Mouse (Mus musculus) spleen, adult 12 weeks (tissue): ENCODE data around the gene Serpina3g.
"Not testable (repeated sequence)": the region's sequence is repeated elsewhere in the genome, so short reads cannot be mapped to it uniquely, and the experiment has no call there.

Experiments used
- DNase-seq: peaks from one replicate; pipeline ENCODE4 v3.0.0; 2022; ENCODE audit warnings: low spot score

The Serpina3g gene

DNA sequence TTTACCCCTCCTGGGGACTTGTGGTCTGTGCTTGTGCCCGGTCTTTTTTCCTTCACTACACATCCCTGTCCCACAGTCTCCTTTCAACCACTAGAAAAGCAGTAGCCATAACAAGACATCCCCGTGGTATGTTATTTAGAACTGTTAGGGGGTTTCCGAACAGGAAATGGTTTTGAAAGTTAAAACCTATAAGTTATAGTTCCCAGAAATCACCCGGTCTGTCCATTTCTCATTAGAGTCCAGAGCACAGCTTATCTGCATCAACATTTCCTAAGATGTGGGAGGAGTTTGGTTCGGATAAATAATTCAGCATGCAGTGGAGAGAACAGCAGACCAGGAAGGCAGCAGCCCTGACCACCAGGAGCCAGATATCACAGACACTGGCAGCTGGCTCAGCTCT is at the start of gene Serpina3g:
TSS of gene Serpina3g (plus strand) at position 331 of the 400 bp plus-strand sequence.
- DNase-seq: no peak

DNA sequence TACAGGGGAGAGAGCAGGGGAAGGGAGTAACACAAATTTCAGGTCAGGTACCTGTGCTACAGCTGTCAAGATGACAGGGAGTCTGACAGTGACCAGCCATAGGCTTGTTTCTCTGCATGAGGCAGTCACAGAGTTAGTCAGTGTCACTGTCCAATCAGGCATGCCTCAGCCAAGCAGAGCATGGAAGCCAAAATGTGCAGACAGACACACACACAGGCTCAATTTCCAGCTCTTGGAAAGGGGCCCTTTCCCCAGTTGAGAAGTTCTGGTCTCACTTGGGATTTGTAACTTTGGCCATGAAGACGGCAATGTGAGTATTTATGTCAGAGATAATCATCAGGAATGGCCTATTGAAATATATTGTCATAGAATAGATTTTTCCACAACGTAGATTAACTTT is 46.8 kb upstream of the Serpina3g start:
- no peak for DNase-seq

DNA sequence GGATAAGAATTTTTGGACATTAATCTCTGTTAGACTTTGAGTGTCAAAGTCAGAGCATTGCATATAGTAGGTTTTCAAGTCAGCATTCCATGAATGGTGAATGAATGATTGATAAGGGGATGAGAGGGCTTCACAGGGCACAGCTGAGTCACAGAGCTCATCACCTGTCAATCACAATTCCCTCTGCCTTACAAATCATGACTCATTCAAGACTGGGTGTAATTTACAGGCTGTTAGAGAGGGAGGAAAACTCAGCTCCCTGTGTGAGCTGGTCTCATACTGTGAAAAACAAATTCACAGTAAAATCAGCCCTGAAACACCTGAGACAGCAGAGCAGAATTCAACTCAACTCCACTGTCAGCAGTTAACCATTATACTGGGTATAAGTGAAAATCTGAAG is 45.2 kb upstream of the Serpina3g start:
- DNase-seq: no peak

DNA sequence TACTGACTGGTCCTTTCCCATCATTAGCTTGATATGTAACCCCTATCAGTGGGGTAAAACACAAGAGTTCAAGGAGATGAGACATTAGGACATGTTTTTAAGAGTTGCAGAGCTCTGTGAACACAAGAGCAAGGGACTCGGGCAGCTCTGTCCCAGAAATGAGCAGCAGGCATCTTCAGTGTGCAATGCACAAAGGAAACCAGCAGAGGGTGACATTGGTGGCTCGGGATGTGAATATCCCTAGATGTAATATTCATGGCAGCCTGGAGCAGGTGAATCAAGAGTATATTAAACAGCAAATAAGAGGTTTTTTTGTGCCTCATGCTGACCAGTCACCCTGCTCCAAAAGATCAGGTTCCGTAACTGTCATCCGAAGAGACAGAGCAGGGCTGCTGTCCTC is 26.9 kb upstream of the Serpina3g start:
- DNase-seq: no peak

DNA sequence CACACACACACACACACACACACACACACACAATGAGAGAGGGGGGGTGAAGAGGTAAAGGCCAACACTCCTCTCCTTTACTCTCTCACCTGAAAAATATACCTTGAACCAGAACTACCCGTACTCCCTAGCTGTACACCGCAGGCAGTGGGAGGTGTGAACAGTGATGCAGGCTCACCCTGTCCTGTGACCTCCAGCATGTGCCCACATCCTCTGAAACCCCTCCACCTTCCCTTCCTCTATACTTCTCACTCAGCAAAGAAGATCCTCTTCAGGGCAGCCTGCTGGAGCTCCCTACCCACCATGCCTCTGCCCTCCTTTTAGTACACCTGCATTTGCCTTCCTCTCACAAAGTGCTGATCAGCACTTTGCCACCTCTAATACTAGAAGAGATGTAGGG is 26.2 kb upstream of the Serpina3g start:
- DNase-seq: no peak

GRCm38 (mm10) chr12:104213689-104214444 is 22.2 kb upstream of the Serpina3g start:
- DNase-seq: no peak

DNA sequence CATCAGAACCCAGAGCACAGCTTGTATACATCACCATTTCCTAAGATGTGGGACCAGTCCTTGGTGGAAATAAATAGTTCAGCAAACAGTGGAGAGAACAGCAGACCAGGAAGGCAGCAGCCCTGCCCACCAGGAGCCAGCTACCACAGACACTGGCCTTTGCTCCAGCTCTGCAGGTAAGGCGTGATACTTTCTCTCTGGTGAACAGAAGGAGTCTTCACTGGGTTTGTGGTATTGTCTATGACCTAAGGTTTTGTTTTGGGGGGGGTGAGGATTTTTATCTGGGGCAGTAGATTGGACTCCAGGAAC is 21.6 kb upstream of the Serpina3g start, which contains the start of gene Serpina3f:
TSS of gene Serpina3f (plus strand) at position 100 of the 309 bp plus-strand sequence.
- DNase-seq: no peak

DNA sequence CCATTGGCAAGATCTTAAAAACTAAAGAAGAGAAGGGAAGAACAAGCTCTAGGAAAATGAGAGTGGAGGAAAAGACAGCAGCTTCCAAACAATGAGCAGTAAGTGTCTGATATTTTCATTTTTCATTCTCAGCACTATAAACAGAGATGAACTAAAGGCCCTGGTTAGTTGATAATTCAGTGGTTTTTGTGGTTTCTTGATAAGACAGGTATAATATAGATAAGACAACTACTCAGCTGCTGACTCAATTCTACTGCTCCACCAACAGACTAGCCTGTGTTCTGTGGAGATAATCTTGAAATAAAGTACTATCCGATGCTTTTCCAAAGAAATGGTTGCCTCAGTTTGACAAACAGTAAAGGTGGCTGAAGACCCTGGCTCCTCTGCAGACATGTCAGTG is 20.8 kb upstream of the Serpina3g start:
- no peak for DNase-seq

DNA sequence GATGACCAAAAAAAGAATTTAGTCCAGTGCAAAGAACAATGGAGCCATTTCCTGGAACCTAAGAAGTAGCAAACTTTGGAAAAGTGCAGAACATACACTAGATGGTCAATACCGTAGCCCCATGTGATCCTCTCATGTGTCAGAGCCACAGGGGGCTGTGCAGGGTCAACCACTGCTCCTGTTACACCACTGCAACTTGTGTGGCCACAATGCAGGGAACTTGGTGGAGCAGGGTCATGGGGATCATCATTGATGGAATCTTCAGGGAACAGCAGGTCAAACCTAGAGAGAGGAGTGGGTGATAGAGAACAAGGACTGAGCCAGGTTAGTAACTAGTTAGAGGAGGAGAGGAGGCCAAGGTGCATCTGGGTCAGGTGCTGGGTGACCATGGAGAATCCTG is 14.4 kb upstream of the Serpina3g start:
- no peak for DNase-seq

DNA sequence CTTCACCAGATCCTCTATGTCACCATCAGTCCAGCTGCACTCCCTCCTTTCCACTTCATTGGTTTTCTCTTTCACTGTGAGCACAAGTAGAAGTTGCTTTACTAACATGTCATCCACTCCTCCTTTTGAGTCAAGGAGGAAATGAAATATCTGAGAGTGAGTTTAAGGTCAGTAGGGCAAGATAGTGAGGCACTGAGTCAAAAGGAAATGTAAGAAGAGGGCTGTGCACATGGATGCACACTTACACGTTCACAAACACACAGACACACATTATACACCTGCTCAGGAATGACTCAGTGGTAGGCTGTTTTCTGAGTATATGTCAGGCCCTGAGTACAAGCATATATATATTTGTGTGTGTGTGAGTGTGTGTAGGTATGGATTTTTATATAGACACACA is 12.4 kb upstream of the Serpina3g start:
- DNase-seq: no peak

DNA sequence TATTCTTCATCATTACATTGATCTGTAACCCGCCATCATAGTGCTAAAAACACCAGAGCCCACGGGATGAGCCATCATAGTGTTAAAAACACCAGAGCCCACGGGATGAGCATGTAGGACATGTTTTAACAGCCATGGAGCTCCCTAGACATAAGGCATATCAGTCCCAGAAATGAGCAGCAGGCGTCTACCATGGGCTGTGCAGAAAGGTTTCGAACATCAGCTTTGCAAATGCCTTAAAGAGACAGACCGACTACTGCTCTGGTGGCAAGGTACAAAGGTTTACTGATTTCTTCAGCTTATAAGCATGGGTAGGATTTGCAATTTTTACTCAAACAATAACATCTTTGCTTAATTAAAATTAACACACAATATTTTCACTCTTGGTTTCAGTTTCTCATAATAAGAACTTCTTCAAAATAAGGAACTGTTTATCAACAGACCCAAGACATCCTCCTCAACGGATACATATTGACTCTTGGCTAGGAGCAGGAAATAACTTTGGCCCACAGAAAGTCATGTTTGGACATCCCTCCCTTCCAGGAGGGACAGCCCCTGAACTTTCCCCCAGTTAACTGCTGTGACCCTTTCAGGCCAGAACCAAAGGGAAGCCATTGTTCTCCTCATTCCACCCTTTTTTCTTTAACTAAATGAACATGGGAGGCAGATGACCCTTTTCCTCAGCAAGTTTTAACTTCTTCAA is 11.3 kb upstream of the Serpina3g start:
- no peak for DNase-seq

DNA sequence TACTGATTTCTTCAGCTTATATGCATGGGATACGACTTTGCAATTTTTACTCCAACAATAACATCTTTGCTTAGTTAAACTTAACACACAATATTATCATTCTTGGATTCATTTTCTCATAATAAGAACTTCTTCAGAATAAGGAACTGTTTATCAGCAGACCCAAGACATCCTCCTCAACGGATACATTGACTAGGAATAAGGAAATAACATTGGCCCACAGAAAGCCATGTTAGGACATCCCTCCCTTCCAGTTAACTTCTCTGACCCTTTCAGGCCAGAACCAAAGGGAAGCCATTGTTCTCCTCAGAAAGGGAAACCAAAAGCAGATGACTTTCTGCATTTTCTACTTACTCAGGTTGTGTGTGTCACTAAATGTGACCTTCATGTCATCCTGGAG is 5.3 kb upstream of the Serpina3g start:
- no peak for DNase-seq

GRCm38 (mm10) chr12:104238048-104238447 is 2.0 kb downstream of the Serpina3g start:
- DNase-seq: not testable (repeated sequence)

DNA sequence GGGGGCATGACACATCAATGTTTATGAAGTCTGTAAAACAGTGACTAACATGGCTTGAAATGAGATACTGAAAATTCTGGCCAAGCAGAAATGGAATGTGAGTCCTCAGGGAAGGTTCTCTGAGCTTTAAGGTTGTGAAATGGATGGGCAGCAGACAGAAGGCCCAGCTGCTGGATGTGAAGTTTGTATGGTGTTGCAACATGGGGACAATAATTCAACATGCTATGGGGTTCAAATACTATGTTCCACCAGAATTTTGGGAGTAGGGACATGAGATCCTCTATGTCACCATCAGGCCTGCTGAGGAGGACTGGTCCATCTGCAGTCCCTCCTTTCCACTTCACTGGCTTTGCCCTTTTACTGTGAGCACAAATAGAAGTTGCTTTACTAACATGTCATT is 7.3 kb downstream of the Serpina3g start:
- no peak for DNase-seq

GRCm38 (mm10) chr12:104245092-104245491 is 9.0 kb downstream of the Serpina3g start:
- DNase-seq: no peak

DNA sequence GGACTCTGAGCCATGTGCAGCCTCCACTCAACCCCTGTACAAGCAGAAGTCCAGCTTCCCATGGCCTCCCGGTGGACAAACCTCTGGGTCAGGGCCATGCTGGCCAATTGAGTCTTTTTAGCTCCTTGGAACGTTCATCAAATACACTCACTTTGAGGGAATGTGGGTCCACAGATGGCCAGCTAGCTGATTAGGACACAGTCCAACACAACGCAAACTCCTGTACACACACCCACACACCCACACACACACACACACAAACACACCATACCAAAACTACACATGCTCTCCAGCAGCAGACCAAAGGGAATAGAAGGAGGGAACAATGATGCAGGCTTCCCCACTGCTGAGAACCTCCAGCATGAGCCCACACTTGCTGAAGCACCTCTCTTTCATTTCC is 9.6 kb downstream of the Serpina3g start:
- no peak for DNase-seq

DNA sequence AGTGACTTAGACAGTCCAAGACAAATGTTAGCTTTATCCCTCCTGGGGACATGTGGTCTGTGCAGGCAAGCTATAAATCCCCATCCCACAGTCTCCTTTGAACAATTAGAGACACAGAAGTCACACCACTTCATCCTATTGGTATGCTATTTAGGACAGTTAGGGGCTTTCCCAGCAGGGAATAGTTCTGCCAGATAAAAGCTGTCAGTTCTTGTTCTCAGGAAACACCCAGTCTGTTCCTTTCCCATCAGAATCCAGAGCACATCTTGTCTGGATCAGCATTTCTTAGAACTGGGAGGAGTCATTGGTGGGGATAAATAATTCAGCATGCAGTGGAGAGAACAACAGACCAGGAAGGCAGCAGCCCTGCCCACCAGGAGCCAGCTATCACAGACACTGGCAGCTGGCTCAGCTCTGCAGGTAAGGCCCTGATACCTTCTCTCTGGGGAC is 11.5 kb downstream of the Serpina3g start:
- no peak for DNase-seq

- DNase-seq: no peak
Measured at GRCm38 (mm10) chr12:104248231-104248630, 12.2 kb downstream of the Serpina3g start.

- no peak for DNase-seq
Measured at GRCm38 (mm10) chr12:104261041-104261440, 25.0 kb downstream of the Serpina3g start.

DNA sequence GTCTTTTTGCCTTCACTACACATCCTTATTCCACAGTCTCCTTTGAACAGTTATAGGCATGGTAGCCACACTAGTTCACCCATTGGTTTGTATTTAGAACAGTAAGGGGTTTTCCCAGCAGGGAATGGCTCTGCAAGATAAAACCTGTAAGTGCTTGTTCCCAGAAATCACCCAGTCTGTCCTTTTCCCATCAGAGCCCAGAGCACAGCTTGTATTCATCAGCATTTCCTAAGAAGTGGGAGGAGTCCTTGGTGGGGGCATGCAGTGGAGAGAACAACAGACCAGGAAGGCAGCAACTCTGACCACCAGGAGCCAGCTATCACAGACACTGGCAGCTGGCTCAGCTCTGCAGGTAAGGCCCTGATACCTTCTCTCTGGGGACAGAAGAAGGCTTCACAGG is 26.8 kb downstream of the Serpina3g start, which contains the start of gene Serpina3i:
TSS of gene Serpina3i (plus strand) at position 260 of the 400 bp plus-strand sequence.
- DNase-seq: no peak

- DNase-seq: no peak
Measured at GRCm38 (mm10) chr12:104266374-104266773, 30.3 kb downstream of the Serpina3g start.

DNA sequence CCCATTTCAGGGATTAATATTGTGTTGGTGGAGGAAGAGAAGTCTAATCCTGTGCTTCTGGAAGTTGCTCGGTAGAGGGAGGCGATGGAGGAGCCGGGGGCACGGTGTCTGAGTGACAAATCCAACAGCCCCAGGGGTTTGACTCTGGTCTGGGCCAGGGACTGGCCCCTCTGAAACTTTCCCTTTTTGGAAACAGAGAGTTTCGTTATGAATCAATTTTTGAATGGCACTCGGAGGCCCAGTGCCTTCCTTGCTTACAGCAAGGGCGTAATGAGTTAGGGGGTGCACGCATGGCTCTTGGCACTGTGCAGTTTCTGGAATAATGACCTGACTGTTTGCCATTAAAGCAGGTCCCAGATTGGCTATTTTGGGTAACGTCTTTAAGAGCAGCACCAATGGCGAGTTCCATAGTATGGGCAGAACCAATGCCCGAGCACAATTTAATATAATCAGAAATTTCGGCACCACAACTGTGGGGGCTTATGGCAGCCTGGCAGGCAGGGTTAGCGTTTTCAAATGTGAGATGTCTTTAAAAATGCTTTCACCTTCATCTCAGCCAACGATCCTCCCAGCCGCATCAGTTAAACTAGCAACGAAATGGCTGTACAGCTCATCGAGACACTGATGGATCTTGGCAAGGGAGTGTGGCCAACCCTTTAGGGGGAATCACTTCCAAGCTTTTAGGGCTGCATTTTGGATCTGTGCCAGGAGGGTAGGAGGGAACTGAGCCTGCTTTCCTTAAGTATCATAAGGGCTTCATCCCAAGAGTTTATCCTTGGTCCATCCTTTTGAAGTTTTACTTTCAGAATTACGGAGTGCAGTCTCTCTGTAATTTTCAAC is 42.4 kb downstream of the Serpina3g start:
- DNase-seq: no peak

- DNase-seq: no peak
Measured at GRCm38 (mm10) chr12:104279056-104279435, 43.0 kb downstream of the Serpina3g start.
